Mouse (Mus musculus) E14TG2a.4 (cell line): ENCODE data around the gene Asb2.

Experiments used
- CTCF ChIP-seq: conservative IDR thresholded peaks from 2 replicates; pipeline ENCODE4 v1.5.1; 2014; ENCODE audit warnings: low read length
- NANOG ChIP-seq: IDR thresholded peaks from 2 replicates; pipeline ENCODE4 v1.6.1; 2014; ENCODE audit warnings: borderline replicate concordance, low read length, mixed read lengths

GRCm38 (mm10) chr12:103344934-103345333 lies 10.9 kb downstream of the Asb2 start:
- TF ChIP-seq CTCF (no peak), NANOG (no peak)
